8 mouse cellular contexts compared by ENCODE assay signal in genomic region chr4:53738956-53739616, GRCm38 (mm10). TPM values are rescaled to one million over a fixed set of nuclear protein-coding genes. Genes with fewer than 3 reads are reported as not detected.
A peak's percentile ranks its signal among the peaks of the same experiment; 100 is the strongest.
DNase-seq lines count a peak whose midpoint lies in the region; ATAC-seq lines count a peak whose summit lies in the region.

No protein-coding gene starts in this region.

- 27% methylated on average over 6 of the region's 6 CpGs for WGBS in midbrain, embryonic 13.5 days

- peak; percentile 49 for DNase-seq in left cerebral cortex, adult 11 months (ENCODE audit: low spot score)
- no peak for DNase-seq in left cerebral cortex, postnatal 36 days (ENCODE audit: low spot score in 2 of 2)
- DNase-seq in ES-CJ7 (ENCODE audit: low read depth, low spot score): peak; percentile 46
- DNase-seq in c-Kit-positive CD71-negative TER-119-negative erythroid progenitor cells, embryonic 14.5 days (ENCODE audit: low read depth): peak; percentile 64
- peak; percentile 46 to 85 for DNase-seq in frontal cortex, adult 2 months (ENCODE audit: extremely low spot score in 1 of 2, low spot score in 1 of 2)
- peak; percentile 31 to 46 for DNase-seq in layer of hippocampus, adult 8-10 months (ENCODE audit: low spot score in 2 of 2)
- DNase-seq in urinary bladder, postnatal 4 days (ENCODE audit: low spot score in 2 of 2): no peak

- peaks cover 53% of the 10 kb centered on the region for H3K36me3 ChIP-seq in midbrain, embryonic 13.5 days

- no peaks in the 10 kb centered on the region for H3K4me1 ChIP-seq in midbrain, embryonic 13.5 days (replicated peaks)

- no peak overlapping the region for H3K4me2 ChIP-seq in midbrain, embryonic 13.5 days (replicated peaks)

- ATAC-seq in midbrain, embryonic 13.5 days: peak; percentile 77

- H3K9me3 ChIP-seq in midbrain, embryonic 13.5 days: no peaks in the 10 kb centered on the region

- H3K9ac ChIP-seq in midbrain, embryonic 13.5 days (replicated peaks): no peak overlapping the region

- intact Hi-C loops in left cerebral cortex, postnatal 36 days (cut with DNase I): no loop called here

- no peak overlapping the region for H3K27ac ChIP-seq in midbrain, embryonic 13.5 days

- H3K4me3 ChIP-seq in midbrain, embryonic 13.5 days (replicated peaks): no peak overlapping the region

- no peaks in the 10 kb centered on the region for H3K27me3 ChIP-seq in midbrain, embryonic 13.5 days

RNA-seq across cellular contexts. Expression of gene Fktn, which starts 25.3 kb away (rescaled TPM):
- total RNA-seq in left cerebral cortex, postnatal 36 days (2021): 10 to 100 TPM; 24.9 to 30.0 TPM
- 20.7 and 20.9 TPM in 2 replicates for polyA plus RNA-seq in frontal cortex, adult 2 months (2012; rRNA removed)
- 10 to 100 TPM; 25.9 to 33.2 (median 29.3) TPM for total RNA-seq in layer of hippocampus, adult 8-10 months (2022)
- 23.3 and 23.5 TPM in 2 replicates for polyA plus RNA-seq in midbrain, embryonic 13.5 days (2015; fragmentation: Nextera tagmentation; extraction: Ambion mirVana)

RNA-seq across cellular contexts. Expression of gene Tal2, which starts 40.4 kb away (rescaled TPM):
- under 1 TPM; 0.14 to 0.25 TPM for total RNA-seq in left cerebral cortex, postnatal 36 days (2021)
- 0.15 and 0.24 TPM in 2 replicates for polyA plus RNA-seq in frontal cortex, adult 2 months (2012; rRNA removed)
- under 1 TPM; 0.10 to 0.20 (median 0.15) TPM for total RNA-seq in layer of hippocampus, adult 8-10 months (2022)
- polyA plus RNA-seq in midbrain, embryonic 13.5 days (2015; fragmentation: Nextera tagmentation; extraction: Ambion mirVana): 30.1 and 35.7 TPM in 2 replicates

Comparison
In these comparisons a context has a peak if more than half of its experiments do, and no peak if none do; other contexts are left out.
1. DNase-seq: peak in left cerebral cortex, adult 11 months (single experiment), ES-CJ7 (single experiment), c-Kit-positive CD71-negative TER-119-negative erythroid progenitor cells, embryonic 14.5 days (single experiment), frontal cortex, adult 2 months (2 of 2) and layer of hippocampus, adult 8-10 months (2 of 2); none in left cerebral cortex, postnatal 36 days (0 of 2) and urinary bladder, postnatal 4 days (0 of 2).